Mouse (Mus musculus) lung, adult 2 months (tissue): ENCODE data around the gene Slco3a1.

Experiments
- CTCF ChIP-seq: fragments of 200-500 bp; IDR thresholded peaks from 2 replicates; pipeline ENCODE4 v1.5.1; 2011; ENCODE audit warnings: mild to moderate bottlenecking, low read length, control low read depth; ENCODE audit not compliant: insufficient read depth
- POLR2A ChIP-seq: fragments of 200-500 bp; IDR thresholded peaks from 2 replicates; pipeline ENCODE4 v1.6.1; 2011; ENCODE audit warnings: low read depth, mild to moderate bottlenecking, control low read depth, low read length, borderline replicate concordance; ENCODE audit errors: extremely low read depth

- TF ChIP-seq CTCF = peak; percentile 59
- TF ChIP-seq POLR2A = no peak
Observed at GRCm38 (mm10) chr7:74555416-74555815, 836 bp upstream of the Slco3a1 start.
